Mouse (Mus musculus) neural tube, embryonic 14.5 days (tissue): ENCODE data around the gene Ttbk1. TPM values are rescaled to one million over a fixed set of nuclear protein-coding genes. Genes with fewer than 3 reads are reported as not detected.

Experiments
- ATAC-seq: fragments of 200-750 bp; cut with Nextera tagmentation; 2 replicates; pipeline ENCODE4 v1.8.0; 2017; ENCODE audit warnings: low read depth, mild to moderate bottlenecking, moderate TSS enrichment, moderate library complexity
- H3K27ac ChIP-seq: fragments of 300-500 bp; sonication (generic); 2 replicates; pipeline ENCODE4 v1.5.1; 2014; ENCODE audit warnings: low read depth, mild to moderate bottlenecking, control low read depth, low read length, moderate library complexity, mixed read lengths
- H3K27me3 ChIP-seq: fragments of 300-500 bp; sonication (generic); 2 replicates; pipeline ENCODE4 v1.6.1; 2014; ENCODE audit warnings: low read length; ENCODE audit not compliant: control insufficient read depth, insufficient read depth
- H3K36me3 ChIP-seq: fragments of 300-500 bp; sonication (generic); 2 replicates; pipeline ENCODE4 v1.6.1; 2014; ENCODE audit warnings: low read length, mixed read lengths; ENCODE audit not compliant: control insufficient read depth, insufficient read depth
- H3K4me1 ChIP-seq: fragments of 300-500 bp; sonication (generic); 2 replicates; pipeline ENCODE4 v1.6.1; 2014; ENCODE audit warnings: low read length; ENCODE audit not compliant: control insufficient read depth, insufficient read depth
- H3K4me2 ChIP-seq: fragments of 300-500 bp; sonication (generic); 2 replicates; pipeline ENCODE4 v1.6.1; 2014; ENCODE audit warnings: mild to moderate bottlenecking, low read depth, low read length, control low read depth
- H3K4me3 ChIP-seq: fragments of 300-500 bp; sonication (generic); 2 replicates; pipeline ENCODE4 v1.5.1; 2014; ENCODE audit warnings: low read depth, low read length, control low read depth, mixed read lengths
- H3K9ac ChIP-seq: fragments of 300-500 bp; sonication (generic); replicated peaks from 2 replicates; pipeline ENCODE4 v1.6.1; 2014; ENCODE audit warnings: low read depth, mild to moderate bottlenecking, control low read depth, low read length, mixed read lengths
- H3K9me3 ChIP-seq: fragments of 300-500 bp; sonication (generic); 2 replicates; pipeline ENCODE4 v1.6.1; 2016; ENCODE audit warnings: low read length; ENCODE audit not compliant: control insufficient read depth
- WGBS: fragments of 180-500 bp; shearing (Covaris S2); extraction: QIAGEN DNeasy Blood & Tissue Kit; methylation state at CpG from one replicate; pipeline ENCODE4 v1.1.7; 2014; 5-methylcytosine and 5-hydroxymethylcytosine counted together
- polyA plus RNA-seq: library from polyadenylated mRNA; unstranded; fragments of >200 nt; fragmentation: Nextera tagmentation; extraction: Ambion mirVana; gene quantifications from 2 replicates; pipeline ENCODE4 v1.2.1, GENCODE M21; 2014

Gene Ttbk1
- polyA plus RNA-seq, 1 experiment from 2014 or later: 6.3 TPM

DNA sequence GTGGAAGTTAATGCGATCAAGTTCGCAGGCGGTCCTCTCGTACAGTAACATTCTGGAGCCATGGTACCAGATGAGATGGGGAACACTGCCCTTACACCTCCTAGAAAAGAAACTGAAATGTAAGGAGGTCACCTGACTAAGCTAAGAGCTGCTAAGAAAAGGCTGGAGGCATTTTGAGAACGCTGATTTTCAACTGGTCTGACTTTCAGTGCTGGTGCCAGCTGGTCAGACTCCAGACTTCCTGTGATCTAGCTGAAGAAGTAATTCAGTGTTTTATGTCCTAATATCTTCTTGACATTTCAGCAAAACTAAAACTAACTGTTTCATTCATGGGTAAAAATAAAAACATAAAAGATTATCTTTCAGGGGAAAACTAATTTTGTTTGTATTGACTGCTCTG, 68.8 kb downstream of the Ttbk1 start:
- H3K27ac ChIP-seq: no peak overlapping the region

DNA sequence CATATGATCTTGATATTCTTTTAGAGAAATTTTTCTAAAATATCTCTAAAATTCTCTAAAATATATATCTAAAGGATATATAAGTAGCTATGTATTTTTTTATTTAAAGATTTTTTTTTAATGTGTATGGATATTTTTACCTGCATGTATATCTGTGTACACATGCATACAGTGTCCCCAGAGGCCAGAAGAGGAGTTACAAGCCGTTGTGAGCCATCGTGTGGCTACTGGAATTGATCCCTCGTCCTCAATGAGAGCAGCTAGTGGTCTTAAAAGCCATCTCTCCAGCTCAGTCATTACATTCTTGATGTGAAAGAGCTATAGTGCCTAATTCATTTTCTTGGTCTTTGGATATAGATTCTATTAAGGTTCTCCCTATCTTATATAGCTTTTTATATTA, 79.0 kb downstream of the Ttbk1 start:
- Histone ChIP-seq H3K4me1 (no peaks in the 10 kb centered on the region), H3K4me2 (no peak overlapping the region), H3K9ac (no peak overlapping the region), H3K27me3 (no peaks in the 10 kb centered on the region), H3K4me3 (no peak overlapping the region), H3K27ac (no peak overlapping the region), H3K36me3 (peaks cover 52% of the 10 kb centered on the region), H3K9me3 (no peaks in the 10 kb centered on the region)
- no peak for ATAC-seq
- WGBS: 26% methylated on average over 3 of the region's 3 CpGs

More for the DNA sequence above, 68.8 kb downstream of the Ttbk1 start:
- Histone ChIP-seq H3K4me3 (no peak overlapping the region), H3K9ac (no peak overlapping the region), H3K9me3 (no peaks in the 10 kb centered on the region), H3K4me2 (no peak overlapping the region), H3K4me1 (no peaks in the 10 kb centered on the region), H3K27me3 (no peaks in the 10 kb centered on the region), H3K36me3 (peaks cover 12% of the 10 kb centered on the region; the same call in 1 of the 2 replicates)
- 74% methylated on average over 5 of the region's 5 CpGs for WGBS
- ATAC-seq: no peak

GRCm38 (mm10) chr17:46394631-46395030, 92.8 kb downstream of the Ttbk1 start:
- peaks cover 19% of the 10 kb centered on the region for H3K36me3 ChIP-seq

DNA sequence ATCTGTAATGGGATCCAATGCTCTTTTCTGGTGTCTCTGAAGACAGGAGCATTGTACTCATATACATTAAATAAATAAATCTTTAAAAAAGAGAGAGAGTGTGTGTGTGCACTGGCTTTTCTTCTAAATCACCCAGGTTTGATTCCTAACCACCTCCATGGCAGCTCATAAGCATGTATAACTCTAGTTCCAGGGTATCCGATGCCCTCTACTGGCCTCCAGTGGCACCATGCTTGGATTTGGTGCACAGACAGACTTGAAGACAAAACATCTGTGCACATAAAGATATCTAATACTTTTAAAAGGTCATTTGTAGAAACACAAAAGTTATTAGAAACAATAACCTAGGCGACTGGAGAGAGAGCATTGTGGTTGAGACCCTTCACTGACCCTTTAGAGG, 94.5 kb downstream of the Ttbk1 start:
- WGBS: 55% methylated on average over 2 of the region's 2 CpGs
- H3K9me3 ChIP-seq: no peaks in the 10 kb centered on the region
- no peaks in the 10 kb centered on the region for H3K4me1 ChIP-seq
- H3K36me3 ChIP-seq: peaks cover 22% of the 10 kb centered on the region
- no peak overlapping the region for H3K9ac ChIP-seq
- no peaks in the 10 kb centered on the region for H3K27me3 ChIP-seq
- H3K4me3 ChIP-seq: no peak overlapping the region
- H3K27ac ChIP-seq: no peak overlapping the region
- peak; percentile 54; the same call in 1 of the 2 replicates for ATAC-seq
- no peak overlapping the region for H3K4me2 ChIP-seq

More at GRCm38 (mm10) chr17:46394631-46395030, 92.8 kb downstream of the Ttbk1 start:
- H3K9ac ChIP-seq: no peak overlapping the region
- H3K9me3 ChIP-seq: no peaks in the 10 kb centered on the region
- 96% methylated on average over 1 of the region's 1 CpGs for WGBS
- no peak overlapping the region for H3K4me2 ChIP-seq
- no peaks in the 10 kb centered on the region for H3K27me3 ChIP-seq
- H3K4me1 ChIP-seq: no peaks in the 10 kb centered on the region
- H3K27ac ChIP-seq: no peak overlapping the region
- H3K4me3 ChIP-seq: no peak overlapping the region
- ATAC-seq: no peak

Other genes with a start within 250 kb of the Ttbk1 start
- gene Polr1c, start 239.6 kb downstream of the Ttbk1 start, polyA plus RNA-seq: 80.4 and 83.6 TPM in 2 replicates
- 91.5 and 101 TPM in 2 replicates for gene Yipf3, start 239.6 kb downstream of the Ttbk1 start, polyA plus RNA-seq
- 9.1 and 10.1 TPM in 2 replicates for gene Lrrc73, start 234.1 kb downstream of the Ttbk1 start, polyA plus RNA-seq
- 21.8 and 24.7 TPM in 2 replicates for gene Tjap1, start 204.6 kb downstream of the Ttbk1 start, polyA plus RNA-seq
- gene Dlk2, start 190.3 kb downstream of the Ttbk1 start, polyA plus RNA-seq: 13.8 and 18.8 TPM in 2 replicates
- gene Abcc10, start 159.3 kb downstream of the Ttbk1 start, polyA plus RNA-seq: 9.3 and 9.9 TPM in 2 replicates
- 30.0 and 32.5 TPM in 2 replicates for gene Zfp318, start 103.9 kb downstream of the Ttbk1 start, polyA plus RNA-seq
- gene Crip3, start 58.7 kb downstream of the Ttbk1 start, polyA plus RNA-seq: 2.2 and 2.4 TPM in 2 replicates
- gene Slc22a7, start 49.2 kb downstream of the Ttbk1 start, polyA plus RNA-seq: not detected in 2 replicates
- 11.8 and 12.5 TPM in 2 replicates for gene Dnph1, start 9.0 kb upstream of the Ttbk1 start, polyA plus RNA-seq
- 15.7 and 18.5 TPM in 2 replicates for gene Cul9, start 58.7 kb upstream of the Ttbk1 start, polyA plus RNA-seq
- gene Srf, start 68.5 kb upstream of the Ttbk1 start, polyA plus RNA-seq: 5.4 and 5.5 TPM in 2 replicates
- gene Ptk7, start 141.8 kb upstream of the Ttbk1 start, polyA plus RNA-seq: 7.9 and 23.7 TPM in 2 replicates
- 27.7 and 32.1 TPM in 2 replicates for gene Klc4, start 158.3 kb upstream of the Ttbk1 start, polyA plus RNA-seq
- 59.9 and 64.4 TPM in 2 replicates for gene Mrpl2, start 158.6 kb upstream of the Ttbk1 start, polyA plus RNA-seq
- 30.1 and 33.8 TPM in 2 replicates for gene Cul7, start 162.7 kb upstream of the Ttbk1 start, polyA plus RNA-seq
- gene Rrp36, start 186.7 kb upstream of the Ttbk1 start, polyA plus RNA-seq: 44.7 and 49.6 TPM in 2 replicates
- gene Mea1, start 191.1 kb upstream of the Ttbk1 start, polyA plus RNA-seq: 263 and 301 TPM in 2 replicates
- 151 and 161 TPM in 2 replicates for gene Klhdc3, start 193.2 kb upstream of the Ttbk1 start, polyA plus RNA-seq
- gene Ppp2r5d, start 217.4 kb upstream of the Ttbk1 start, polyA plus RNA-seq: 69.9 and 83.9 TPM in 2 replicates
- 18.2 and 22.1 TPM in 2 replicates for gene Pex6, start 223.8 kb upstream of the Ttbk1 start, polyA plus RNA-seq
- gene Gnmt, start 241.5 kb upstream of the Ttbk1 start, polyA plus RNA-seq: 2.1 TPM in 2 replicates